Mouse (Mus musculus) forebrain, embryonic 13.5 days (tissue): Measurements from ENCODE around the gene Spc25. TPM values are rescaled to one million over a fixed set of nuclear protein-coding genes. Genes with fewer than 3 reads are reported as not detected.

Experiments used
- ATAC-seq: fragments of 200-750 bp; cut with Nextera tagmentation; 2 replicates; pipeline ENCODE4 v1.8.0; 2017
- H3K27ac ChIP-seq: fragments of 300-500 bp; sonication (generic); 2 replicates; pipeline ENCODE4 v1.5.1; 2015; ENCODE audit warnings: inconsistent platforms, mild to moderate bottlenecking, moderate library complexity
- H3K27me3 ChIP-seq: fragments of 300-500 bp; sonication (generic); 2 replicates; pipeline ENCODE4 v1.6.1; 2015; ENCODE audit warnings: mild to moderate bottlenecking, inconsistent platforms
- H3K36me3 ChIP-seq: fragments of 300-500 bp; sonication (generic); 2 replicates; pipeline ENCODE4 v1.6.1; 2015; ENCODE audit warnings: mild to moderate bottlenecking, inconsistent platforms; ENCODE audit not compliant: poor library complexity, severe bottlenecking
- H3K4me1 ChIP-seq: fragments of 300-500 bp; sonication (generic); 2 replicates; pipeline ENCODE4 v1.6.1; 2015; ENCODE audit warnings: inconsistent platforms
- H3K4me2 ChIP-seq: fragments of 300-500 bp; sonication (generic); 2 replicates; pipeline ENCODE4 v1.6.1; 2015; ENCODE audit warnings: inconsistent platforms, mild to moderate bottlenecking, moderate library complexity
- H3K4me3 ChIP-seq: fragments of 300-500 bp; sonication (generic); 2 replicates; pipeline ENCODE4 v1.5.1; 2015; ENCODE audit warnings: mild to moderate bottlenecking, inconsistent platforms
- H3K9ac ChIP-seq: fragments of 300-500 bp; sonication (generic); 2 replicates; pipeline ENCODE4 v1.6.1; 2015; ENCODE audit warnings: mild to moderate bottlenecking, inconsistent platforms
- H3K9me3 ChIP-seq: fragments of 300-500 bp; sonication (generic); replicated peaks from 2 replicates; pipeline ENCODE4 v1.6.1; 2016; ENCODE audit warnings: inconsistent platforms
- WGBS: fragments of 180-500 bp; shearing (Covaris S2); methylation state at CpG from one replicate; pipeline ENCODE4 v1.1.7; 2015; 5-methylcytosine and 5-hydroxymethylcytosine counted together
- polyA plus RNA-seq: library from polyadenylated mRNA; unstranded; fragments of >200 nt; fragmentation: Nextera tagmentation; extraction: Ambion mirVana; gene quantifications from 2 replicates; pipeline ENCODE4 v1.2.1, GENCODE M21; 2015

Gene Spc25
- polyA plus RNA-seq, 1 experiment from 2014 or later: 226 TPM

- WGBS: 81% methylated on average over 5 of the region's 5 CpGs
- Histone ChIP-seq H3K4me2 (no peak overlapping the region), H3K27me3 (no peaks in the 10 kb centered on the region), H3K9ac (no peak overlapping the region), H3K4me3 (no peak overlapping the region), H3K27ac (no peak overlapping the region), H3K9me3 (no peaks in the 10 kb centered on the region), H3K36me3 (no peaks in the 10 kb centered on the region), H3K4me1 (no peaks in the 10 kb centered on the region)
- no peak for ATAC-seq
Measured at GRCm38 (mm10) chr2:69175296-69175695, 30.7 kb downstream of the Spc25 start.

GRCm38 (mm10) chr2:69170395-69171077 lies 35.5 kb downstream of the Spc25 start:
- H3K9ac ChIP-seq: no peak overlapping the region
- no peaks in the 10 kb centered on the region for H3K4me1 ChIP-seq
- ATAC-seq: no peak
- H3K27ac ChIP-seq: no peak overlapping the region
- WGBS: 86% methylated on average over 9 of the region's 9 CpGs
- no peaks in the 10 kb centered on the region for H3K36me3 ChIP-seq
- H3K4me3 ChIP-seq: no peak overlapping the region
- no peaks in the 10 kb centered on the region for H3K27me3 ChIP-seq
- no peaks in the 10 kb centered on the region for H3K9me3 ChIP-seq
- no peak overlapping the region for H3K4me2 ChIP-seq

- no peaks in the 10 kb centered on the region for H3K27me3 ChIP-seq
- no peak overlapping the region for H3K27ac ChIP-seq
- no peaks in the 10 kb centered on the region for H3K9me3 ChIP-seq
- H3K9ac ChIP-seq: no peak overlapping the region
- no peak overlapping the region for H3K4me3 ChIP-seq
- no peaks in the 10 kb centered on the region for H3K36me3 ChIP-seq
- ATAC-seq: no peak
- H3K4me1 ChIP-seq: peaks cover 4% of the 10 kb centered on the region; the same call in 1 of the 2 replicates
- H3K4me2 ChIP-seq: no peak overlapping the region
Measured at GRCm38 (mm10) chr2:69158907-69159306, 47.1 kb downstream of the Spc25 start.

- WGBS: 75% methylated on average over 7 of the region's 7 CpGs
- H3K4me1 ChIP-seq: no peaks in the 10 kb centered on the region
- no peak for ATAC-seq
- no peak overlapping the region for H3K4me3 ChIP-seq
- H3K36me3 ChIP-seq: no peaks in the 10 kb centered on the region
- no peaks in the 10 kb centered on the region for H3K9me3 ChIP-seq
- H3K9ac ChIP-seq: no peak overlapping the region
- no peak overlapping the region for H3K4me2 ChIP-seq
- no peak overlapping the region for H3K27ac ChIP-seq
- no peaks in the 10 kb centered on the region for H3K27me3 ChIP-seq
Measured at GRCm38 (mm10) chr2:69156283-69156682, 49.7 kb downstream of the Spc25 start.

- no peak overlapping the region for H3K4me2 ChIP-seq
- no peaks in the 10 kb centered on the region for H3K4me1 ChIP-seq
- no peaks in the 10 kb centered on the region for H3K36me3 ChIP-seq
- H3K27me3 ChIP-seq: no peaks in the 10 kb centered on the region
- WGBS: 79% methylated on average over 3 of the region's 3 CpGs
- H3K27ac ChIP-seq: no peak overlapping the region
- ATAC-seq: no peak
- H3K9me3 ChIP-seq: no peaks in the 10 kb centered on the region
- H3K4me3 ChIP-seq: no peak overlapping the region
- no peak overlapping the region for H3K9ac ChIP-seq
Measured at GRCm38 (mm10) chr2:69155861-69156260, 50.1 kb downstream of the Spc25 start.

GRCm38 (mm10) chr2:69150841-69151240 lies 55.2 kb downstream of the Spc25 start:
- H3K27me3 ChIP-seq: no peaks in the 10 kb centered on the region
- H3K9ac ChIP-seq: no peak overlapping the region
- no peak for ATAC-seq
- H3K4me3 ChIP-seq: no peak overlapping the region
- H3K27ac ChIP-seq: no peak overlapping the region
- no peaks in the 10 kb centered on the region for H3K36me3 ChIP-seq
- H3K4me1 ChIP-seq: no peaks in the 10 kb centered on the region
- WGBS: 40% methylated on average over 5 of the region's 5 CpGs
- no peak overlapping the region for H3K4me2 ChIP-seq
- no peaks in the 10 kb centered on the region for H3K9me3 ChIP-seq

- WGBS: 92% methylated on average over 10 of the region's 10 CpGs
- Histone ChIP-seq H3K36me3 (no peaks in the 10 kb centered on the region), H3K9me3 (no peaks in the 10 kb centered on the region), H3K4me3 (no peak overlapping the region), H3K27me3 (no peaks in the 10 kb centered on the region), H3K27ac (no peak overlapping the region), H3K4me1 (no peaks in the 10 kb centered on the region), H3K4me2 (no peak overlapping the region), H3K9ac (no peak overlapping the region)
- no peak for ATAC-seq
Measured at GRCm38 (mm10) chr2:69149154-69149553, 56.8 kb downstream of the Spc25 start.

GRCm38 (mm10) chr2:69148691-69149090 lies 57.3 kb downstream of the Spc25 start:
- no peak for ATAC-seq
- 73% methylated on average over 3 of the region's 3 CpGs for WGBS

More at GRCm38 (mm10) chr2:69148691-69149090, 57.3 kb downstream of the Spc25 start:
- no peak overlapping the region for H3K27ac ChIP-seq
- no peak overlapping the region for H3K4me3 ChIP-seq
- H3K9ac ChIP-seq: no peak overlapping the region
- no peaks in the 10 kb centered on the region for H3K9me3 ChIP-seq
- no peaks in the 10 kb centered on the region for H3K27me3 ChIP-seq
- H3K36me3 ChIP-seq: no peaks in the 10 kb centered on the region
- H3K4me1 ChIP-seq: no peaks in the 10 kb centered on the region
- no peak overlapping the region for H3K4me2 ChIP-seq

Other genes with a start within 250 kb of the Spc25 start
- gene Nostrin, start 70.4 kb downstream of the Spc25 start, polyA plus RNA-seq: 0.53 and 0.96 TPM in 2 replicates
- gene G6pc2, start 4.9 kb upstream of the Spc25 start, polyA plus RNA-seq: not detected in 2 replicates
- 0.04 TPM in 1 of 2 replicates, not detected in the other for gene Abcb11, start 136.4 kb upstream of the Spc25 start, polyA plus RNA-seq
- gene Dhrs9, start 174.3 kb upstream of the Spc25 start, polyA plus RNA-seq: not detected in 2 replicates